Mouse (Mus musculus) midbrain, embryonic 15.5 days (tissue): Measurements from ENCODE around the gene Tmem239. TPM values are rescaled to one million over a fixed set of nuclear protein-coding genes. Genes with fewer than 3 reads are reported as not detected.
A peak's percentile ranks its signal among the peaks of the same experiment; 100 is the strongest.

Source experiments
- ATAC-seq: fragments of 200-750 bp; cut with Nextera tagmentation; replicated peaks from 2 replicates; pipeline ENCODE4 v1.8.0; 2017; ENCODE audit warnings: moderate TSS enrichment
- H3K27ac ChIP-seq: fragments of 300-500 bp; sonication (generic); 2 replicates; pipeline ENCODE4 v1.5.1; 2015; ENCODE audit warnings: mild to moderate bottlenecking, inconsistent platforms
- H3K27me3 ChIP-seq: fragments of 300-500 bp; sonication (generic); replicated peaks from 2 replicates; pipeline ENCODE4 v1.6.1; 2015; ENCODE audit warnings: inconsistent platforms
- H3K36me3 ChIP-seq: fragments of 300-500 bp; sonication (generic); replicated peaks from 2 replicates; pipeline ENCODE4 v1.6.1; 2015; ENCODE audit warnings: inconsistent platforms
- H3K4me1 ChIP-seq: fragments of 300-500 bp; sonication (generic); 2 replicates; pipeline ENCODE4 v1.6.1; 2015; ENCODE audit warnings: inconsistent platforms
- H3K4me2 ChIP-seq: fragments of 300-500 bp; sonication (generic); 2 replicates; pipeline ENCODE4 v1.6.1; 2015; ENCODE audit warnings: inconsistent platforms, mild to moderate bottlenecking, moderate library complexity
- H3K4me3 ChIP-seq: fragments of 300-500 bp; sonication (generic); 2 replicates; pipeline ENCODE4 v1.5.1; 2015; ENCODE audit warnings: mild to moderate bottlenecking, inconsistent platforms
- H3K9ac ChIP-seq: fragments of 300-500 bp; sonication (generic); 2 replicates; pipeline ENCODE4 v1.6.1; 2015; ENCODE audit warnings: mild to moderate bottlenecking, inconsistent platforms
- H3K9me3 ChIP-seq: fragments of 300-500 bp; sonication (generic); 2 replicates; pipeline ENCODE4 v1.6.1; 2016; ENCODE audit warnings: inconsistent platforms
- WGBS: fragments of 180-500 bp; shearing (Covaris S2); methylation state at CpG from one replicate; pipeline ENCODE4 v1.1.7; 2015; ENCODE audit warnings: mixed read lengths; 5-methylcytosine and 5-hydroxymethylcytosine counted together
- polyA plus RNA-seq: library from polyadenylated mRNA; unstranded; fragments of >200 nt; fragmentation: Nextera tagmentation; extraction: Ambion mirVana; gene quantifications from 2 replicates; pipeline ENCODE4 v1.2.1, GENCODE M21; 2015

The Tmem239 gene
- polyA plus RNA-seq, 1 experiment from 2014 or later: 0.22 TPM

DNA sequence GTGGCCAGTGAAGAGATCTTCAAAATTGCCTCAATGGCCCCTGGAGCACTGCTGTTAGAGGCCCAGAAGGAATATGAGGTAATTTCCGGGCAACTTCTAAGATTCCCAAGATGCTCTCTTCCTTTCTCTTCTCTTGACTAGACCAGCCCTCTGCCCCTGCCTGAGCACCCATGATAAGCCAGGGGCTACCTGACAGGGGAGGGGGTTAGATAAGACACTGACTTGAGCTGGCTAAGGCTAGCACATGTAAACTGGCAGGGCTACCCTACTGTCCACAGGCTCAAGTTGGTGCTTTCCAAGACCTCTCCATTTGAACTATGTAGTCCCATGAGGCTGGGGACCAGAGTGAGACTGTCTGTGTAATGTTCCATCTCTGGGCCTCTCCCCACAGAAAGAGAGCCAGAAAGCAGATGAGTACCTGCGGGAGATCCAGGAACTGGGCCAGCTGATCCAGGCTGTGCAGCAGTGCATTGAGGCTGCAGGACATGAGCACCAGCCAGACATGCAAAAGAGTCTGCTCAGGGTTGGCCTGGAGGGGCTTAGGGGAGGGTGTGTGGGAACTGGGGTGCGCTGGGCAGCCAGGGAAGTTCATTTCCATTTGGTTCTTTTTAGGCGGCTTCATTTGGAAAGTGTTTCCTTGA, 33.7 kb downstream of the Tmem239 start:
- ATAC-seq: no peak
- 91% methylated on average over 4 of the region's 4 CpGs for WGBS
- Histone ChIP-seq H3K9ac (no peak overlapping the region), H3K4me2 (no peak overlapping the region), H3K4me1 (no peaks in the 10 kb centered on the region), H3K27me3 (no peaks in the 10 kb centered on the region), H3K27ac (no peak overlapping the region), H3K4me3 (no peak overlapping the region), H3K9me3 (no peaks in the 10 kb centered on the region), H3K36me3 (peaks cover 42% of the 10 kb centered on the region)

DNA sequence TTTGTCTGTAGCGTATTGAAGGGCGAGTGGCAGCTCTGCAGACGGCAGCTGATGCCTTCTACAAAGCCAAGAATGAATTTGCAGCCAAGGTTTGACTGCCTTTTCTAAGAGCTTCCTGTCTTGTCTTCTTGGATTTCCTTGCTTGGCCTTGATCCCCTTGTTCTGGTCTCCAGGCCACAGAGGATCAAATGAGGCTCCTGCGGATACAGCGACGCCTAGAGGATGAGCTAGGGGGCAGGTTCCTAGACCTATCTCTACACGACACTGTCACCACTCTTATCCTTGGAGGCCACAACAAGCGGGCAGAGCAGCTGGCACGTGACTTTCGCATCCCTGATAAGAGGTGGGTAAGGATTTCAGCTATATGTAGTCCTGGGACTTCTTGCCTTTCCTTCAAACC, 35.9 kb downstream of the Tmem239 start:
- ATAC-seq: no peak
- H3K9me3 ChIP-seq: no peaks in the 10 kb centered on the region
- H3K27me3 ChIP-seq: no peaks in the 10 kb centered on the region
- H3K9ac ChIP-seq: no peak overlapping the region
- H3K4me1 ChIP-seq: no peaks in the 10 kb centered on the region
- 79% methylated on average over 10 of the region's 10 CpGs for WGBS
- peaks cover 42% of the 10 kb centered on the region for H3K36me3 ChIP-seq
- H3K4me3 ChIP-seq: no peak overlapping the region
- H3K27ac ChIP-seq: no peak overlapping the region
- no peak overlapping the region for H3K4me2 ChIP-seq

DNA sequence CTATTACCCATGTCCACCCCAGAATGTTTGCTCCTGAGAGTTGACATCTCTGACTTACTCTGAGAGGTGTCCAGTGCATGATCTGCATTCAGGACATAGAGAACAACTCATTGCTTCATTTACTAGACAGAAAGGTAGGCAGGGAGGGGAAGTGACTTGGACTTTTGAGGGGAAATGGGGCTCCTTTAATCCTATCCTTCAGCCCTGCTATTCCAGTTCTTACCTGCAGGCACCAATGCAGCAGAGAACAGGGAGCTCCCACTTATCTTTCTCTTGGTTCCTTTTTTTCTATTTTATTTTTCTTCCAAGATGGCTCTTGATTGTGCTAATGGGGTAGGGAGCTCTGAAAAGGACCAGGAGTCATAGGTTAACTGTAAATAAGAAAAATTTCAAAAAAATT, 42.2 kb downstream of the Tmem239 start:
- Histone ChIP-seq H3K9ac (no peak overlapping the region), H3K4me2 (no peak overlapping the region), H3K4me1 (peaks cover 31% of the 10 kb centered on the region), H3K27me3 (0 out of 2 replicates have a peak, but pooled peaks cover 7% of the 10 kb centered on the region), H3K9me3 (no peaks in the 10 kb centered on the region), H3K36me3 (peaks cover 10% of the 10 kb centered on the region), H3K4me3 (no peak overlapping the region), H3K27ac (no peak overlapping the region)
- ATAC-seq: no peak

DNA sequence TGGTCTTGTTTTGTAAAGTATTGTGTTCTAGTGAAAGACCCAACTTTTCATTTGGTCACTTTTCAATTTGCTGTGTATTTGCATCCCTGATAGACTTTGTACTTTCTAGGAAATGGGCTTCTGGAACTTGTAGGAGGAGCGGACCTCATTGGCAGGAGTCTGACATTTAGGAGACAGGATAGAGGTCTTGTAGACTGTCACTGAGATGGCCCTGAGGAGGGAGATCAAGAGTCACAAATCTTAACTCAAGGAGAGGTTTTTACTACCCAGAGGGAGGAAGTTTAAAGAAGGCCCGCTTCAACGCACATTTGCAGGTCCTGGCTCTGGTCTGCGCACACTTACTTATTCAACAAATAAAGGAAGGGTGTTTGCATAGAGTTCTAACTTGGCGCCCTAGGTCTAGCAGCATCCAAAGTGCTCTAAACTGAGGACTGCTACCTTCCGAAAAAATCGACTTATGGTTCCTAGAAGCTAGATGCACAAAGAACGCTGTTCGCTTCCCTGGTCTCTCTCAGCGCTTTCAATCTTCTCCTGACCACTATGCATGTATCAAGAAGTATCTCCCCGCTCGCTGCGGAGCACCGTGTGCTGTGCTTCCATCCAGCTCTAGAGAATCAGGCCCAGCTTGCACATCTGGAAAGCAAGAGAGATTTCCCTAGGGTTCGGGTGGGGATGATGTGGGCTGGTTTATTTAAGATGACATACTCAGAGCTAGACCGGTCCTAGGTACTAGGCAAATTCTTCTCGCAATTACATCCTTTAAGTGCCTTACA, 42.9 kb downstream of the Tmem239 start:
- H3K9ac ChIP-seq: peak overlapping the region; percentile 67; the same call in 1 of the 2 replicates
- H3K9me3 ChIP-seq: no peaks in the 10 kb centered on the region
- no peak; the same call in 1 of the 2 replicates for ATAC-seq

DNA sequence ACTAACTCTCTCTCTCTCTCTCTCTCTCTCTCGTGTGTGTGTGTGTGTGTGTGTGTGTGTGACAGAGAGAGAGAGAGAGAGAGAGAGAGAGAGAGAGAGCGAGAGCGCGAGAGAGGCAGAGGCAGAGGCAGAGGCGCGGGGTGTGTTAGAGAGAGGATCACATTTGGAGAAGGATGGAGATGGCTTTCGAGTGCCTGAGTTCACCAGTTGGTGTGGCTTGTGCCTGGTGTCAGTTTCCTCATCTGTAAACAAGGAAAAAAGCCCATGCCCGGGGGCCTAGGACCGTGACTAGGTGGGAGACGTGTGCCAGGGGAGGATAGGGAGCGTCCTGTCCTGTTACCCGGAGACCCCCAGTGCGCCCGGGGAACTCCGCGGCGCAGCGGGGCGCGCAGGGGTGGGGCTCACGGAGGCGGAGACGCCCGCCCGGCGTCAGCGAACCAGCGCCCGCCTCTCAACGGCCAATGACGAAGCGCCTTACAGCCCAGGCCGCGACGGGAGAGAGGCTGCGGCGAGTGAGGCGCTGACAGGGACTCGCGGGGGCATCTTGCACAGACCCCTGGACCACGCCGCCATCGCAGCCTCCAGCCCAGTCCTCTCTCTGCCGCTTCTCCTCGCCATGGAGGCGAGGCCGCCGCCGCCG, 43.6 kb downstream of the Tmem239 start, which contains the start of gene Ptpra:
TSS of gene Ptpra (plus strand) at position 485 of the 640 bp plus-strand sequence.
- Histone ChIP-seq H3K9me3 (no peaks in the 10 kb centered on the region), H3K4me1 (peaks cover 40% of the 10 kb centered on the region), H3K4me3 (peak within 1 kb of the TSS; percentile 70), H3K27ac (peak within 1 kb of the TSS; percentile 82), H3K27me3 (0 out of 2 replicates have a peak, but pooled peaks cover 7% of the 10 kb centered on the region), H3K36me3 (no peaks in the 10 kb centered on the region), H3K9ac (peak within 1 kb of the TSS; percentile 67), H3K4me2 (peak within 1 kb of the TSS; percentile 80)
- peak; percentile 96 for ATAC-seq
- under 1% methylated on average over 50 of the region's 50 CpGs for WGBS

More for the DNA sequence above, 42.9 kb downstream of the Tmem239 start:
- Histone ChIP-seq H3K36me3 (peaks cover 3% of the 10 kb centered on the region; the same call in 1 of the 2 replicates), H3K4me1 (peaks cover 34% of the 10 kb centered on the region), H3K27ac (no peak overlapping the region), H3K27me3 (0 out of 2 replicates have a peak, but pooled peaks cover 7% of the 10 kb centered on the region), H3K4me2 (peak overlapping the region; percentile 80), H3K4me3 (peak overlapping the region; percentile 70)
- WGBS: 9% methylated on average over 17 of the region's 17 CpGs

DNA sequence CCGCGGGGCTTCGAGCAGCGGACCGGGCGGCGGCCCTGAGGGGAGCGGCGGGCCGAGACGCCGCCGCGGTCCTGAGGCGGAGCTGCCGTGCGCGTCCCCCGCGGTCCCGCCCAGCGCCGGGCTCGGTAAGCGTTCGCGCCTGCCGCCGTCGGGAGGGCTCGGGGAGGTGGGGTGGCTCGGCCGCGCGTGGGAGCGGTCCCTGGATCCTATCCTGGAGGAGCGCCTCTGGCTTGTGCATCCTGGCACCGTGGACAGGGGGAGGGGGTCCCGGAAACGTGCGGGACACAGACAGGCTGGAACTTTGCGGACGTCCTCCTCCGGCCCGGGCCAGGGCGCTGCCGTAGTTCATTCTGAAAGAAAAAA, 44.1 kb downstream of the Tmem239 start:
- Histone ChIP-seq H3K4me2 (peak overlapping the region; percentile 80), H3K4me1 (peaks cover 43% of the 10 kb centered on the region), H3K9me3 (no peaks in the 10 kb centered on the region), H3K27ac (peak overlapping the region; percentile 82), H3K36me3 (no peaks in the 10 kb centered on the region), H3K9ac (peak overlapping the region; percentile 67), H3K4me3 (peak overlapping the region; percentile 70), H3K27me3 (0 out of 2 replicates have a peak, but pooled peaks cover 7% of the 10 kb centered on the region)
- WGBS: under 1% methylated on average over 31 of the region's 47 CpGs
- peak; percentile 87 for ATAC-seq

DNA sequence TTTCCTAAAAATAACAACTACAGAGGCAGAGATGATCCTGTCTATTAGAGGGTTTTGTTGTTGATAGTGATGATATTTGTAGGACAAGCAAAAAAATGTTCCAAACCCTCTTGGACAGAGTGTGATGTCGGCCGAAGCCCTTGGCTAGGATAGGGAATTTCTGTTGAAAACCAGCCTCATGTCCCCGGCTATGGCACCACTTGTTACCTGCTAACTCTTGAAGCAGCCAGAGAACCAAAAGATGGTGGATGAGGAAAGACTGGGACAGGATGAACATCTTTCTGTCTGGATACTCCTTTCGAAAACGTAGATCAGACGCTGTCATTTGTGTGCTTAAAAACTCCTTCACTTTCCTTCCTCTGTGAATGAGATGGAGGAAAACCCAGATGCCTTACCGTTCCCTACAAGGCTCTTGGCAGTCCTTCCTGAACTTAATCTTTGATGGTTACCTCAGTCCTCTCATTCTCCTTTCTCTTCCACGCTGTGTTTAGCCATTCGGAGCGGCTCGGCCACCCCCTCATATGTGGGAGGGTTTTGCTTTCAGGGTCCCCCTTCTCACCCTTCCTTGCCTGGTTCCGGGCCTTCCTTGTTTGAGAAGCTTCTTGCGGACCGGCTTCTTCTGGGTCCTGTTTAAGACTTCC, 44.9 kb downstream of the Tmem239 start:
- Histone ChIP-seq H3K36me3 (no peaks in the 10 kb centered on the region), H3K9me3 (no peaks in the 10 kb centered on the region), H3K4me1 (peaks cover 43% of the 10 kb centered on the region), H3K4me3 (peak overlapping the region; percentile 70), H3K27me3 (0 out of 2 replicates have a peak, but pooled peaks cover 7% of the 10 kb centered on the region), H3K27ac (no peak overlapping the region), H3K4me2 (peak overlapping the region; percentile 80), H3K9ac (peak overlapping the region; percentile 67)
- 60% methylated on average over 14 of the region's 14 CpGs for WGBS
- ATAC-seq: no peak

DNA sequence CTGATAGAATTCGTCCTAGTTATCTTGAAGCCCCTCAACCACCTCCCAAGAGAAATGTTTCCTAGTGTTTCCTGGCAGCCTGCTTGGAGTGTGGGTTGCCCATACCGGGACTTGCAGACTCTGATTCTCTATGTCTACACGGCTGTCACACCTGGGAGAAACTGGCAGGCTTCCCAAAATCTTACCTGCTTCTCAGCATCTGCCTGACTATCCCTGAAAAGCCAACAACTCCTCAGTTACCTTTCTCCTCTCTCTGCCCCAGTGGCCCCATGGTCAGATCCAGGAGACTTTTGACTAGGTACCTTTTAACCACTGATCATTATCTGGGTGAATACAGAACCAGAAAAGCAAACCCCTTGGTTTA, 45.4 kb downstream of the Tmem239 start:
- peak overlapping the region; percentile 80 for H3K4me2 ChIP-seq
- H3K4me3 ChIP-seq: peak overlapping the region; percentile 70
- no peak for ATAC-seq
- H3K9me3 ChIP-seq: no peaks in the 10 kb centered on the region
- peaks cover 43% of the 10 kb centered on the region for H3K4me1 ChIP-seq
- peak overlapping the region; percentile 67; the same call in 1 of the 2 replicates for H3K9ac ChIP-seq
- no peaks in the 10 kb centered on the region for H3K36me3 ChIP-seq
- WGBS: 66% methylated on average over 3 of the region's 3 CpGs
- H3K27ac ChIP-seq: no peak overlapping the region
- H3K27me3 ChIP-seq: 0 out of 2 replicates have a peak, but pooled peaks cover 7% of the 10 kb centered on the region

DNA sequence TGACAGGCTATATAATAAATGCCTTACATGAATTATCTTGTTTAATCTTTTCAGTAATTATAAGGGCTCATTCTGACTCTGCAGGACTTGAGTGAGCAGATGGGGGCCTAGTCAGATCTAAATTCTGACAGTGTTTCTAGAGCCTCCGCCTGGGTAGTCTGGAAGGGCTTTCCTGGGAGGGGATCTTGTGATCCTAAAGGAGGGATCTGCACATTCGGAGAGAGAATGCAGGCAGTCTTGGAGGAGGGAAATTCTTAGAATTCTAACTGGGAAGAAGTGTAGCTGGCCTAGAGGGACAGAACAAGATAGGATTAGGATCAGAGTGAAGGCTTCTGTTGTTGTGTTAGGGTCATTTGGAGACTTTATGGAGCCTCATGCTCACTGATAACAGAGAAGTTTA, 46.0 kb downstream of the Tmem239 start:
- Histone ChIP-seq H3K27me3 (0 out of 2 replicates have a peak, but pooled peaks cover 7% of the 10 kb centered on the region), H3K4me2 (no peak overlapping the region), H3K9ac (no peak overlapping the region), H3K4me1 (peaks cover 43% of the 10 kb centered on the region), H3K4me3 (no peak overlapping the region), H3K27ac (no peak overlapping the region), H3K9me3 (no peaks in the 10 kb centered on the region), H3K36me3 (no peaks in the 10 kb centered on the region)
- 52% methylated on average over 2 of the region's 2 CpGs for whole genome bisulfite sequencing
- ATAC-seq: no peak

DNA sequence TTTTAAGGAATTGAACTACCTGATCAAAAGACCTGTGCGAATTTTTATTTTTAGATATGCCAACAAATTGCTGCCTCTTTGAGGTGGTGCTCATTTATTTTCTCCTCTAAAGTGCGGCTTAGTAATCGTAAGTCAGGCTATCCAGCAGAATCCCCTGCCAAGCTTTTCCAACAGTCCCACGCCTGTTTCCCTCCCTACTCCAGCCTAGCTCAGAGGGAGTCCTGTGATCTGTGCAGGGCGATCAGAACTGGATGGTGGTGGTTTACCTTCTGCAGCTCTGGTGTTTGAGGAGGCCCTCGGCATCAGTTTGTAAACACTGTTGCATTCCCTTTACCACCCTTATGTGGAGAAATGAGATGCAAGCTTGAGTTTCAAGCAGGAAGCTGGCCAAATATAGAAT, 47.1 kb downstream of the Tmem239 start:
- no peak overlapping the region for H3K27ac ChIP-seq

DNA sequence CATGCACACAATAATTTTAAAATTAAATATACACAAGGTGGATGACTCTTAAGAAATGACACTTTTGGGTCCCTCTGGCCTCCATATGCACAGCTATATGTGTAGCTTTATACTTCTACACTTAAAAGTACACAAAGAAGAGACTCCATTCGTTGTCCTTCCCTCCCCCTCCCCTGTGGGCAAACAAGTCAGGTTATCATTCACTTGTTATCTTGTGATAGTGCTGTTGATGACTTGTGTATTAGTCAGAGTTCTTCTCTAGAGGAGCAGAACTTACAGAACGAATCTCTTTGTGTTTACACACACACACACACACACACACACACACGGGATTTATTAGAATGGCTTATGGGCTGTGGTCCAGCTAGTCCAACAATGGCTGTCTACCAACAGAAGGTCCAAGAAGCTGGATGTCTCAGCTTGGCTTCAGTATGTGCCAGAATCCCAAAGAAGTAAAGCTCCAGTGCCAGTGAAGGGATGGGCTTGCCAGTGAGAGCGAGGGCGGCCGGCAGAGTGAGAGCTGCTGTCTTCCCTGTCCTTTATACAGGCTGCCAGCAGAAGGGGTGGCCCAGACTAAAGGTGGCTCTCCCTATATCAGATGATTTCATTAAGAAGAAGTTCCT, 48.6 kb downstream of the Tmem239 start:
- H3K36me3 ChIP-seq: no peaks in the 10 kb centered on the region
- H3K9me3 ChIP-seq: no peaks in the 10 kb centered on the region
- H3K4me1 ChIP-seq: peaks cover 35% of the 10 kb centered on the region
- no peak overlapping the region for H3K27ac ChIP-seq
- 75% methylated on average over 6 of the region's 6 CpGs for WGBS
- no peak overlapping the region for H3K4me2 ChIP-seq
- H3K27me3 ChIP-seq: no peaks in the 10 kb centered on the region
- no peak overlapping the region for H3K9ac ChIP-seq
- H3K4me3 ChIP-seq: no peak overlapping the region
- ATAC-seq: no peak

More for the DNA sequence above, 47.1 kb downstream of the Tmem239 start:
- Histone ChIP-seq H3K4me1 (peaks cover 43% of the 10 kb centered on the region), H3K9me3 (no peaks in the 10 kb centered on the region), H3K27me3 (0 out of 2 replicates have a peak, but pooled peaks cover 2% of the 10 kb centered on the region), H3K4me2 (no peak overlapping the region), H3K9ac (no peak overlapping the region), H3K4me3 (no peak overlapping the region), H3K36me3 (no peaks in the 10 kb centered on the region)
- WGBS: 64% methylated on average over 6 of the region's 6 CpGs
- no peak for ATAC-seq
